Mouse (Mus musculus): ENCODE measurements at regions not wholly inside any gene's neighbourhood (a gene's known extent, or its start where the extent isn't known, plus 50 kb on each side); places are given as distances from the start of the nearest gene placed in this dataset.

- TF ChIP-seq CTCF (IDR thresholded peaks at IDR 0.05; ENCODE audit: borderline replicate concordance, insufficient read depth, low read depth, low read length) (no peak), POLR2A (IDR thresholded peaks at IDR 0.05; ENCODE audit: borderline replicate concordance, insufficient read depth, low read length) (no peak)
- Histone ChIP-seq H3K4me3 (replicated peaks; ENCODE audit: insufficient read depth, low read depth, low read length) (no peak overlapping the region), H3K27ac (ENCODE audit: insufficient read depth, low read length) (no peak overlapping the region), H3K27me3 (ENCODE audit: control insufficient read depth, insufficient read depth, low read length) (no peaks in the 10 kb centered on the region), H3K4me1 (ENCODE audit: control insufficient read depth, insufficient read depth, low read length) (no peaks in the 10 kb centered on the region)
- 81% methylated on average over 4 of the region's 4 CpGs for WGBS
- DNase-seq = no peak
These were observed 205.9 kb upstream of the Rnd3 start for GRCm38 (mm10) chr2:51354800-51355199.

- no peak for TF ChIP-seq CTCF (IDR thresholded peaks at IDR 0.05; ENCODE audit: borderline replicate concordance, insufficient read depth, low read depth, low read length)
- TF ChIP-seq POLR2A (IDR thresholded peaks at IDR 0.05; ENCODE audit: borderline replicate concordance, insufficient read depth, low read length) = no peak
- Histone ChIP-seq H3K27me3 (ENCODE audit: control insufficient read depth, insufficient read depth, low read length) (no peaks in the 10 kb centered on the region), H3K4me3 (replicated peaks; ENCODE audit: insufficient read depth, low read depth, low read length) (no peak overlapping the region), H3K4me1 (ENCODE audit: control insufficient read depth, insufficient read depth, low read length) (no peaks in the 10 kb centered on the region), H3K27ac (ENCODE audit: insufficient read depth, low read length) (no peak overlapping the region)
- no peak for DNase-seq
- WGBS = 34% methylated on average over 2 of the region's 2 CpGs
These were observed 200.7 kb upstream of the Rnd3 start for GRCm38 (mm10) chr2:51349614-51350013.

- no peak for DNase-seq
- H3K27me3 ChIP-seq (ENCODE audit: control insufficient read depth, insufficient read depth, low read length) = no peaks in the 10 kb centered on the region
- no peaks in the 10 kb centered on the region for H3K4me1 ChIP-seq (ENCODE audit: control insufficient read depth, insufficient read depth, low read length)
- no peak overlapping the region for H3K4me3 ChIP-seq (replicated peaks; ENCODE audit: insufficient read depth, low read depth, low read length)
- no peak overlapping the region for H3K27ac ChIP-seq (ENCODE audit: insufficient read depth, low read length)
- TF ChIP-seq CTCF (IDR thresholded peaks at IDR 0.05; ENCODE audit: borderline replicate concordance, insufficient read depth, low read depth, low read length) (no peak), POLR2A (IDR thresholded peaks at IDR 0.05; ENCODE audit: borderline replicate concordance, insufficient read depth, low read length) (no peak)
- 83% methylated on average over 2 of the region's 2 CpGs for WGBS
These were observed 199.9 kb upstream of the Rnd3 start for GRCm38 (mm10) chr2:51348774-51349173.

GRCm38 (mm10) chr2:51347086-51347485 lies 198.2 kb upstream of the Rnd3 start:
- DNase-seq = no peak
- H3K27me3 ChIP-seq (ENCODE audit: control insufficient read depth, insufficient read depth, low read length) = no peaks in the 10 kb centered on the region

GRCm38 (mm10) chr2:51342421-51342820 lies 193.5 kb upstream of the Rnd3 start:
- Histone ChIP-seq H3K4me3 (replicated peaks; ENCODE audit: insufficient read depth, low read depth, low read length) (no peak overlapping the region), H3K27me3 (ENCODE audit: control insufficient read depth, insufficient read depth, low read length) (no peaks in the 10 kb centered on the region), H3K27ac (ENCODE audit: insufficient read depth, low read length) (no peak overlapping the region), H3K4me1 (ENCODE audit: control insufficient read depth, insufficient read depth, low read length) (no peaks in the 10 kb centered on the region)
- no peak for DNase-seq
- no peak for TF ChIP-seq CTCF (IDR thresholded peaks at IDR 0.05; ENCODE audit: borderline replicate concordance, insufficient read depth, low read depth, low read length)
- no peak for TF ChIP-seq POLR2A (IDR thresholded peaks at IDR 0.05; ENCODE audit: borderline replicate concordance, insufficient read depth, low read length)
- 79% methylated on average over 1 of the region's 1 CpGs for WGBS

More at GRCm38 (mm10) chr2:51347086-51347485, 198.2 kb upstream of the Rnd3 start:
- no peaks in the 10 kb centered on the region for H3K4me1 ChIP-seq (ENCODE audit: control insufficient read depth, insufficient read depth, low read length)
- H3K4me3 ChIP-seq (replicated peaks; ENCODE audit: insufficient read depth, low read depth, low read length) = no peak overlapping the region
- 82% methylated on average over 1 of the region's 1 CpGs for WGBS
- no peak overlapping the region for H3K27ac ChIP-seq (ENCODE audit: insufficient read depth, low read length)
- TF ChIP-seq POLR2A (IDR thresholded peaks at IDR 0.05; ENCODE audit: borderline replicate concordance, insufficient read depth, low read length) = no peak
- TF ChIP-seq CTCF (IDR thresholded peaks at IDR 0.05; ENCODE audit: borderline replicate concordance, insufficient read depth, low read depth, low read length) = no peak

- Histone ChIP-seq H3K27me3 (ENCODE audit: control insufficient read depth, insufficient read depth, low read length) (no peaks in the 10 kb centered on the region), H3K4me1 (ENCODE audit: control insufficient read depth, insufficient read depth, low read length) (no peaks in the 10 kb centered on the region), H3K27ac (ENCODE audit: insufficient read depth, low read length) (no peak overlapping the region), H3K4me3 (replicated peaks; ENCODE audit: insufficient read depth, low read depth, low read length) (no peak overlapping the region)
- TF ChIP-seq POLR2A (IDR thresholded peaks at IDR 0.05; ENCODE audit: borderline replicate concordance, insufficient read depth, low read length) = no peak
- TF ChIP-seq CTCF (IDR thresholded peaks at IDR 0.05; ENCODE audit: borderline replicate concordance, insufficient read depth, low read depth, low read length) = no peak
- DNase-seq = no peak
- WGBS = 26% methylated on average over 6 of the region's 6 CpGs
These were observed 185.5 kb upstream of the Rnd3 start for GRCm38 (mm10) chr2:51334437-51334836.

GRCm38 (mm10) chr2:51327081-51327480 lies 178.2 kb upstream of the Rnd3 start:
- H3K27ac ChIP-seq (ENCODE audit: insufficient read depth, low read length) = no peak overlapping the region
- 33% methylated on average over 8 of the region's 8 CpGs for WGBS
- TF ChIP-seq CTCF (IDR thresholded peaks at IDR 0.05; ENCODE audit: borderline replicate concordance, insufficient read depth, low read depth, low read length) (no peak), POLR2A (IDR thresholded peaks at IDR 0.05; ENCODE audit: borderline replicate concordance, insufficient read depth, low read length) (no peak)
- no peak for DNase-seq
- no peaks in the 10 kb centered on the region for H3K4me1 ChIP-seq (ENCODE audit: control insufficient read depth, insufficient read depth, low read length)
- no peak overlapping the region for H3K4me3 ChIP-seq (replicated peaks; ENCODE audit: insufficient read depth, low read depth, low read length)
- no peaks in the 10 kb centered on the region for H3K27me3 ChIP-seq (ENCODE audit: control insufficient read depth, insufficient read depth, low read length)

- no peaks in the 10 kb centered on the region for H3K27me3 ChIP-seq (ENCODE audit: control insufficient read depth, insufficient read depth, low read length)
- TF ChIP-seq CTCF (IDR thresholded peaks at IDR 0.05; ENCODE audit: borderline replicate concordance, insufficient read depth, low read depth, low read length) = no peak
- TF ChIP-seq POLR2A (IDR thresholded peaks at IDR 0.05; ENCODE audit: borderline replicate concordance, insufficient read depth, low read length) = no peak
- H3K4me1 ChIP-seq (ENCODE audit: control insufficient read depth, insufficient read depth, low read length) = no peaks in the 10 kb centered on the region
- WGBS = 55% methylated on average over 5 of the region's 5 CpGs
- DNase-seq = no peak
- H3K4me3 ChIP-seq (replicated peaks; ENCODE audit: insufficient read depth, low read depth, low read length) = no peak overlapping the region
- no peak overlapping the region for H3K27ac ChIP-seq (ENCODE audit: insufficient read depth, low read length)
These were observed 172.8 kb upstream of the Rnd3 start for GRCm38 (mm10) chr2:51321676-51322075.
